Mouse (Mus musculus): Measurements from ENCODE around the gene Kif21b. TPM values are rescaled to one million over a fixed set of nuclear protein-coding genes. Genes with fewer than 3 reads are reported as not detected.

Kif21b gene
- polyA plus RNA-seq, 1 experiment from 2014 or later = 4.7 TPM

DNA sequence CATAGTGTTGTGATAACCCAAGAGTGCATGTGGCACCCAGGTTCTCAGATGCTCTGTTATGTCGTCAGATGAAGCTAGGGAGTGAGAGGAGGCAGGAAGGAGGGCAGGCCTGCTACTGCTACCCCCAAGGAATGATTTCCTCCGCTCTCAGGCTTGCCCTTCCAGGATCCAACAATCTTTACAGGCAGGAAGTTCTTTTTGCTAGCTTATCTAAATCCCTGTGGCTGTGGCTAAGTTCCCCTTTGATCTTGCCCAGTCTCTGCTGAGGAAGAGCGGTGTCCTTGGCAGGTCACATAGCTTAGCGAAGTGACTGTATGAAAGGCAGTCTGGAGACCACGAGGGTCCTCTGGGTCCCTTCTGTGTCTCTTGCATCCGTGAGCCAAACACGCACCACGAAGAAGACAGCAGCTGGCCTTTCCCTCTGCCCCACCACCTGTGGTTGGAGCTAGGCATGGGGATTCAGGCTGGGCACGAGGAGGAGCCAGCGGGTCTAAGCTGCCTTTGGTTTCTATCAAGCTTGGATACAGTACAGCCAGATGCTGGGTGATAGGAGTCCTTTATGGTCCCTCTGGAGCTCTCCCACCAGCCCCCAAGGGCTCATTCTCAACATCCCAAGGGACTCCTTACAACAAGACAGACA lies 7.1 kb downstream of the Kif21b start:
- no peak for ATAC-seq (ENCODE audit: insufficient number of reproducible peaks, insufficient read depth, low FRiP score, low TSS enrichment, low read depth)
- H3K9me3 ChIP-seq = no peaks in the 10 kb centered on the region
- no peaks in the 10 kb centered on the region for H3K36me3 ChIP-seq
- peak overlapping the region; percentile 74 for H3K27ac ChIP-seq
- H3K4me3 ChIP-seq = no peak overlapping the region
- no peaks in the 10 kb centered on the region for H3K27me3 ChIP-seq
- peak overlapping the region; percentile 19; the same call in 1 of the 2 replicates for H3K4me2 ChIP-seq
- WGBS = 34% methylated on average over 10 of the region's 10 CpGs
- H3K4me1 ChIP-seq = peaks cover 97% of the 10 kb centered on the region
- H3K9ac ChIP-seq = peak overlapping the region; percentile 51; the same call in 1 of the 2 replicates

DNA sequence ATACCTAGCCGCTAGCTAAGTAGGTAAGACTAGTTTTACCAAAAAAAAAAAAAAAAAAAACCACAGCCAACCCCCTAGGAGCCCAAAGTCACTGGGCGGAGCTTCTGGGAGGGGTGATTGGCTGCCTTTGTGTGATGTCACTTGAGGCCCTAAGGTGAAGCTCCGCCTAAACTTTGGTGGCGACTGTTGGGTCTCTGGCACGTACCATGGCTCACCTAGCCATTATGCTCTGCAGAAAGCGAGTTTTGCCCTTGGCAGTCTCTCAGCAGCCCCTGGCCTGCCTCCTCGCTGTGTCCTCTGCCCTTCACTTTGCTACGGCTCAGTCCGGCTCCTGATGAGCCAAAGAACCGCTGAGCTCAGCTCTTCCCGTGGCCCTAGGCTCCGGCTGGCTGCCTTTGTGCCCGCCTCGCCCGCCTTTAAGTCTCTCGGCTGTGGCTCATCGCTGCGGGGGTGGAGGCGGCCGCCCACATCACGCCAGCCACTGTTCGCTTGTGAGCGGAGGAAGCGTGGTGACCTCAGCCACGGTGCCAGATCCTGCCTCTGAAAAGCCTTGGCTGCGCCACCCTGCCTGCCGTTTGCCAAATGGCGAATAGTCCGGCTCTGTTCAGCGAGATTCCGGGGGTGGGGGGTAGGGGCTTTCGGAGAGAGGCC lies 8.9 kb downstream of the Kif21b start:
- under 1% methylated on average over 32 of the region's 32 CpGs for WGBS

DNA sequence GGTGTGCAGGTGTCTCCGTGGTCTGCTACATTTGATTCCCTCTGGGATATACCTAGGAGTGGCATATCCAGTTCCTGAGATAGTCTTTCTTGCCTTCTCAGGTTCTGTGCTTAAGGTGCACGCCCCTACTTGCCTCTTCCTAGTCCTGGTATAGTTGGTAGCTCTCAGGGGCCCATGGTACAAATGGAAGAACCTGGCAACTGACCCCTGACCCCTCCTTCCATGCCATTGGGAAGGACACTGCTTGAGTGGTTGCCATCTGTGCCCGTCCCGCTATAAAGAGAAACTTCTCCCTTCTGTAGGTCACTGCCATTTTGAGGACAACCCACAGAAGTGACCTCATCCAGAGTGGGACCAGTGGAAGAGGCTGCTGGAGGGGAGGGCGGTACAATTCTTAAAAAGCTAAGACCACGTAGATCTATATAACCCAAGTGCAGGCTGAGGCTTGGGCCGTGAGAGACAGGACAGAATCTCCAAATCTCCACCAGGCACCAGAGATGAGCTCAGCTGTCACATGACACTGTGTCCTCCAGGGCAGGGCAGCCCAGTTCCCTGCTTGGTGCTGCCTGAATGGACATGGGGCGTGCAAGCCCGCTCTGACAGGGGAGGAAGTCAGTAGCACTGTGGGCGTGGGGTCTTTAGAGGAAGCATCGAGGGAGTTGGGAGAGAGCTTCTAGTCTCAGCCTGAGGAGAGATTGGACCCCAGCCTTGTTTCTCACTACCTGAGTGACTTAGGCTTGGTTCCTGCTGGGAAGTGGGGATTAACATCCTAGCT lies 10.2 kb downstream of the Kif21b start:
- peaks cover 6% of the 10 kb centered on the region; the same call in 1 of the 2 replicates for H3K36me3 ChIP-seq
- 77% methylated on average over 11 of the region's 11 CpGs for WGBS
- H3K9ac ChIP-seq = no peak overlapping the region
- ATAC-seq (ENCODE audit: insufficient number of reproducible peaks, insufficient read depth, low FRiP score, low TSS enrichment, low read depth) = no peak
- H3K9me3 ChIP-seq = no peaks in the 10 kb centered on the region
- H3K27me3 ChIP-seq = no peaks in the 10 kb centered on the region
- H3K4me2 ChIP-seq = no peak overlapping the region
- H3K27ac ChIP-seq = no peak overlapping the region
- H3K4me3 ChIP-seq = no peak overlapping the region
- H3K4me1 ChIP-seq = peaks cover 66% of the 10 kb centered on the region

More for the DNA sequence above, 8.9 kb downstream of the Kif21b start:
- H3K36me3 ChIP-seq = peaks cover 6% of the 10 kb centered on the region; the same call in 1 of the 2 replicates
- H3K4me1 ChIP-seq = peaks cover 79% of the 10 kb centered on the region
- peak overlapping the region; percentile 59 for H3K4me3 ChIP-seq
- no peaks in the 10 kb centered on the region for H3K9me3 ChIP-seq
- no peaks in the 10 kb centered on the region for H3K27me3 ChIP-seq
- peak overlapping the region; percentile 89 for H3K27ac ChIP-seq
- peak; percentile 29; the same call in 1 of the 2 replicates for ATAC-seq (ENCODE audit: insufficient number of reproducible peaks, insufficient read depth, low FRiP score, low TSS enrichment, low read depth)
- H3K9ac ChIP-seq = peak overlapping the region; percentile 85
- H3K4me2 ChIP-seq = peak overlapping the region; percentile 88

DNA sequence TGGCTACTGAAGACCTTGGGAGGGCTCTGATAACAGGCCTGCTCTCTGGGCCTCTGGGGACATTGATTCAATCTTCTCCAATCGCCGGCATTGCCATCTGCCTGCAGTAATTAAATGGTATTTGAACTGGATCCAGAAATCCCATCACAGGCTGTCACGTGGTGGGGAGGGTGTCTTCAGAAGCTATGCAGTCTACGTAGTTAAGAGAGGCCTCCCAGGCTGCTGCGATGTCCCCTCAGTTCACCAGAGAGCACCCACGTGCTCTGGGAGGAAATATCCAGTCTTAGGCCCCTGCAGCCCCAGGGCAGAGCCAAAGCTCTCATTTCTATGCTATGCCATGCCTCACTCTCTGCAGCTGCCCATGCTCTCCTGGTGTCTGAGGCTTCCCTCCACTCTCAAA lies 11.1 kb downstream of the Kif21b start:
- peaks cover 12% of the 10 kb centered on the region for H3K36me3 ChIP-seq
- no peak overlapping the region for H3K9ac ChIP-seq
- H3K27me3 ChIP-seq = no peaks in the 10 kb centered on the region
- no peaks in the 10 kb centered on the region for H3K9me3 ChIP-seq
- H3K4me3 ChIP-seq = no peak overlapping the region
- ATAC-seq (ENCODE audit: insufficient number of reproducible peaks, insufficient read depth, low FRiP score, low TSS enrichment, low read depth) = no peak
- H3K4me2 ChIP-seq = no peak overlapping the region
- H3K4me1 ChIP-seq = peaks cover 57% of the 10 kb centered on the region
- WGBS = 19% methylated on average over 6 of the region's 6 CpGs
- no peak overlapping the region; the same call in 1 of the 2 replicates for H3K27ac ChIP-seq

DNA sequence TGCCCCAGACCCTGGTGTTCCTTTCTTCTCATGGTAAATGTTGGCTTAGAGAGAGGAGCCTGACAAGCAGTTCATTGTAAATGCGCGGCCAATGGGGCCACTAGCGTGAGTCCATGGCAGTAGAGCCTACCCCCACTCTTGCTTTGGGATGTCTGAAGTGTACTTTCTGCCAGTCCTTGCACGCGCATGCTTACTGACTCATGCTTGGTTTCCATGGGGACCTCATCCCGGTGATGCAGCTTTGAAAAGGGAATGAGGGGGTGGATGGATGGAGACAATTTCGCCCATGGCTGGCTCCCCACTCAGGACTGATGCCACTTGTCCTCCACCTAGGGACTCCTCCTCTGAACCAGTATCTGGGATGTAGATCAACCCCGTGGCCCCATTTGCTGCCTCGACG lies 12.3 kb downstream of the Kif21b start:
- Histone ChIP-seq H3K9me3 (no peaks in the 10 kb centered on the region), H3K27ac (no peak overlapping the region), H3K4me2 (no peak overlapping the region), H3K9ac (no peak overlapping the region), H3K4me3 (no peak overlapping the region), H3K36me3 (peaks cover 24% of the 10 kb centered on the region), H3K4me1 (peaks cover 45% of the 10 kb centered on the region), H3K27me3 (no peaks in the 10 kb centered on the region)
- WGBS = 91% methylated on average over 10 of the region's 10 CpGs
- ATAC-seq (ENCODE audit: insufficient number of reproducible peaks, insufficient read depth, low FRiP score, low TSS enrichment, low read depth) = no peak

DNA sequence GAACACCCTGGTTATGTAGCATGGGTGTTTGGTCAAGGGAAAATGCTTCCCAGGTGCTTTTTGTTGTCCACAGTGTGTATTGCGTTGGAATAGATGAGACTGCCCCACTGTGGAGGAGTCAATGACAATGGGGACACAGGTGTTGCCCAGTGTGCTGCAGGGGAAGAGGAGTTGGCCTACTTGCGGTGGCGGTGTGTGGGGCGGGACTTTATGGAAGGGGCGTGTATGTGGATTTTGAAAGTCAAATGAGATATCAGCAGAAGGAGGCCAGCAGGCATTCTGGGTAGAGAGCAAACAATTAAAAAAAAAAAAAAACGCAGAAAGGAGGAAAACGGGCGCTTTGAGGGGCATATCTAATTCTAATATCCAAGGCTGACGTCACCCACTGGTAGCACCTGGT lies 18.5 kb downstream of the Kif21b start:
- Histone ChIP-seq H3K4me3 (no peak overlapping the region), H3K36me3 (peaks cover 69% of the 10 kb centered on the region), H3K4me1 (0 out of 2 replicates have a peak, but pooled peaks cover 4% of the 10 kb centered on the region), H3K4me2 (no peak overlapping the region), H3K9me3 (no peaks in the 10 kb centered on the region), H3K27ac (0 out of 2 replicates have a peak overlapping the region, but pooled peaks have one; percentile 33), H3K9ac (no peak overlapping the region), H3K27me3 (no peaks in the 10 kb centered on the region)
- ATAC-seq (ENCODE audit: insufficient number of reproducible peaks, insufficient read depth, low FRiP score, low TSS enrichment, low read depth) = no peak
- WGBS = 72% methylated on average over 9 of the region's 9 CpGs

DNA sequence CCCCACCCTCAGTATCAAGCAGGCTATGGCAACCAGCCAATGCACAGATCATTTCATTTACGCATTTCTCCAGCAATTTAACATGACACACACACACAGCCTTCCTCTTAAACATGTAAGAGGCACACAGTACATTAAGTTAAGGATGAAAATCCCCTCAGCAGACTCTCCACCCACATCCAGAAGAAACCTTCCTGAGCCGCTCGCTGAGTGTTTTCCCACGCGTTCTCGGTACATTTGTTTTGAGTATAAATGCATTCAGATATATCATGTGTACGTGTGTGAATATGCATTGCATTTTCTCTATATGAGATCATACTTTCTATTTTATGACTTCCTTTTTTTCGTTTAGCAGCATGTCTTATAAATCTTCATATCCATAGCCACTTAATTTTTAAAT lies 20.2 kb downstream of the Kif21b start:
- no peak for ATAC-seq (ENCODE audit: insufficient number of reproducible peaks, insufficient read depth, low FRiP score, low TSS enrichment, low read depth)
- Histone ChIP-seq H3K4me2 (no peak overlapping the region), H3K4me3 (no peak overlapping the region), H3K36me3 (peaks cover 85% of the 10 kb centered on the region), H3K27ac (no peak overlapping the region), H3K27me3 (no peaks in the 10 kb centered on the region), H3K4me1 (0 out of 2 replicates have a peak, but pooled peaks cover 4% of the 10 kb centered on the region), H3K9ac (no peak overlapping the region), H3K9me3 (no peaks in the 10 kb centered on the region)
- 73% methylated on average over 8 of the region's 8 CpGs for WGBS

DNA sequence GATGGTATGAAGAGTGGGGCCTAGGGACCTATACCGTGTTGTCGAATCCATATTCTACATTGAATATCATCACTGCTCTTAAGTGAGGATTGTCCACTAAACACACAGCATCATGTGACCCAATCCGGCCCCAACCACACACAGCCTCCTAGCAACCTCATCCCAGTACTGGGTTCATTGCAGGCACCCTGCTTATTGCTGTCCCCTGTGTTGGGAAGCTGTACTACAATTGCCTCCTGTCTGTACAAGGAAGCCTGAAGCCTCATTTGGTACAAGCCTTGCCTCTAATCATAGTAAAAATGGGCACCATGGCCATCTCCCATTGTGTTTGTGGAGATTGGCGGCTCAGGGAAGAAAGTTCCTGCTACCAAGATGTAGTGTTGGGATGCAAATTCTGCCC lies 25.1 kb downstream of the Kif21b start:
- WGBS = 94% methylated on average over 4 of the region's 4 CpGs
- Histone ChIP-seq H3K4me3 (no peak overlapping the region), H3K27ac (no peak overlapping the region), H3K9ac (no peak overlapping the region), H3K36me3 (peaks cover 91% of the 10 kb centered on the region), H3K9me3 (no peaks in the 10 kb centered on the region), H3K4me1 (no peaks in the 10 kb centered on the region), H3K27me3 (no peaks in the 10 kb centered on the region), H3K4me2 (no peak overlapping the region)
- no peak for ATAC-seq (ENCODE audit: insufficient number of reproducible peaks, insufficient read depth, low FRiP score, low TSS enrichment, low read depth)

DNA sequence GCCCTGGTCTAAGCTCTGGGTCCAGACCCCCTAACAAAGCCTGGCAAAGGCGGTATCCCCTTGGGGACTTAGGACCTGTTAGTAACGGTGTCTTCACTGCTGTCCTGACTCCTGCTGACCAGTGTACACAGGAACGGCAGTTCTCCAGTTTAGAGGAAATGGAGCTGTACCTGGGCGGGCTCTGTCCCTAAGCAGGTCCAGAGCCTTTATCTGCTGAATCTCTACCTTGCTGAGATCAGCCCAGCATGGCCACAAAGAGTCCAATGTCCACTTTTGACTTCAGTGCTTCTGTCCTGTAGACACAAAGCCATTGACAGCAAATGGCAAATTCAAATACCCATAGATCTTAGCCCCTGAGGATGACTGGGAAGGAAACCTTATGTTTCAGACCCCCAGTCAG lies 25.8 kb downstream of the Kif21b start:
- Histone ChIP-seq H3K4me3 (no peak overlapping the region), H3K36me3 (peaks cover 89% of the 10 kb centered on the region), H3K4me2 (no peak overlapping the region), H3K9me3 (no peaks in the 10 kb centered on the region), H3K27me3 (no peaks in the 10 kb centered on the region), H3K27ac (no peak overlapping the region), H3K4me1 (no peaks in the 10 kb centered on the region), H3K9ac (no peak overlapping the region)
- 85% methylated on average over 4 of the region's 4 CpGs for WGBS
- no peak for ATAC-seq (ENCODE audit: insufficient number of reproducible peaks, insufficient read depth, low FRiP score, low TSS enrichment, low read depth)

DNA sequence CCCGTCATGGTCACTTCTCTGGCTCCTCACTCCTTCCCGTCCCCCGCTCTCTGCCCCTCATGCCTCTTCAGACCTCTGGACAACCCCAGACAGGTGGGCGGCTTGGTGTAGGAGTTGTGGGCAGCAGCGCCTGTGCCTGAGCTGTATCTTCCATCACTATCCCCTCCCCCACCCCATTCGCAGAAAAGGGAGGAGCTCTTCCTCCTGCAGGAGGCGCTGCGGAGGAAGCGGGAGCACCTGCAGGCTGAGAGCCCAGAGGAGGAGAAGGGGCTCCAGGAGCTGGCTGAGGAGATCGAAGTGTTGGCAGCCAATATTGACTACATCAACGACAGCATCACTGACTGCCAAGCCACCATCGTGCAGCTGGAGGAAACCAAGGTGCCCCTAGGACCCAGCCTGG lies 28.6 kb downstream of the Kif21b start:
- Histone ChIP-seq H3K4me3 (no peak overlapping the region), H3K27ac (no peak overlapping the region), H3K36me3 (peaks cover 83% of the 10 kb centered on the region), H3K4me1 (no peaks in the 10 kb centered on the region), H3K9me3 (no peaks in the 10 kb centered on the region), H3K27me3 (no peaks in the 10 kb centered on the region), H3K4me2 (no peak overlapping the region), H3K9ac (no peak overlapping the region)
- ATAC-seq (ENCODE audit: insufficient number of reproducible peaks, insufficient read depth, low FRiP score, low TSS enrichment, low read depth) = no peak
- WGBS = 59% methylated on average over 12 of the region's 12 CpGs

DNA sequence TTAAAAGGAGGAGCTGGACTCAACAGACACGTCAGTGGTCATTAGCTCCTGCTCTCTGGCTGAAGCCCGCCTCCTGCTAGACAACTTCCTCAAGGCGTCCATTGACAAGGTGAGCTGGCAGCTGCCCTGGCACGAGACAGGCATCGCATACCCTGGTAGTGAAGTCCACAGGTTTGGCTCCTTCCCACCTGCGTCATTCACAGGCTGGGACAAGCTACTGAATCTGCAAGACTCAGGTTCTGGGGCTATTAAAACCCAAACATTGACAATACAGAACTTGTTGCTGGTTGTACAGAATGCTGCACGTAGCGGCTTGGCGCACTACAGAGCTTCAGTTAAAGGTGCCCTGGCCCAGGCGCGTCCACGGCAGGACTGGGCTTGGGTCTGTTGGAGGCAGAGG lies 29.1 kb downstream of the Kif21b start:
- no peaks in the 10 kb centered on the region for H3K27me3 ChIP-seq
- no peak overlapping the region for H3K9ac ChIP-seq
- H3K4me1 ChIP-seq = no peaks in the 10 kb centered on the region
- peaks cover 83% of the 10 kb centered on the region for H3K36me3 ChIP-seq
- no peak overlapping the region for H3K4me2 ChIP-seq
- 83% methylated on average over 12 of the region's 12 CpGs for WGBS
- no peak overlapping the region for H3K4me3 ChIP-seq
- no peak overlapping the region for H3K27ac ChIP-seq
- no peaks in the 10 kb centered on the region for H3K9me3 ChIP-seq
- ATAC-seq (ENCODE audit: insufficient number of reproducible peaks, insufficient read depth, low FRiP score, low TSS enrichment, low read depth) = no peak

All from embryonic facial prominence, embryonic 13.5 days (tissue).